Mouse (Mus musculus) sigmoid colon, adult 10 weeks (tissue): ENCODE results near the gene Sct. TPM values are rescaled to one million over a fixed set of nuclear protein-coding genes. Genes with fewer than 3 reads are reported as not detected.

ENCODE experiments used
- polyA plus RNA-seq: library from polyadenylated mRNA; stranded (reverse); fragments of 350-450 nt; fragmentation: Illumina TruSeq; extraction: RNeasy Lipid Tissue Mini Kit (QIAGEN cat#74804); gene quantifications from one replicate; pipeline ENCODE4 v1.2.3, GENCODE M21; 2014; ENCODE audit warnings: low read depth, low replicate concordance

Gene Sct
- not detected for polyA plus RNA-seq

DNA sequence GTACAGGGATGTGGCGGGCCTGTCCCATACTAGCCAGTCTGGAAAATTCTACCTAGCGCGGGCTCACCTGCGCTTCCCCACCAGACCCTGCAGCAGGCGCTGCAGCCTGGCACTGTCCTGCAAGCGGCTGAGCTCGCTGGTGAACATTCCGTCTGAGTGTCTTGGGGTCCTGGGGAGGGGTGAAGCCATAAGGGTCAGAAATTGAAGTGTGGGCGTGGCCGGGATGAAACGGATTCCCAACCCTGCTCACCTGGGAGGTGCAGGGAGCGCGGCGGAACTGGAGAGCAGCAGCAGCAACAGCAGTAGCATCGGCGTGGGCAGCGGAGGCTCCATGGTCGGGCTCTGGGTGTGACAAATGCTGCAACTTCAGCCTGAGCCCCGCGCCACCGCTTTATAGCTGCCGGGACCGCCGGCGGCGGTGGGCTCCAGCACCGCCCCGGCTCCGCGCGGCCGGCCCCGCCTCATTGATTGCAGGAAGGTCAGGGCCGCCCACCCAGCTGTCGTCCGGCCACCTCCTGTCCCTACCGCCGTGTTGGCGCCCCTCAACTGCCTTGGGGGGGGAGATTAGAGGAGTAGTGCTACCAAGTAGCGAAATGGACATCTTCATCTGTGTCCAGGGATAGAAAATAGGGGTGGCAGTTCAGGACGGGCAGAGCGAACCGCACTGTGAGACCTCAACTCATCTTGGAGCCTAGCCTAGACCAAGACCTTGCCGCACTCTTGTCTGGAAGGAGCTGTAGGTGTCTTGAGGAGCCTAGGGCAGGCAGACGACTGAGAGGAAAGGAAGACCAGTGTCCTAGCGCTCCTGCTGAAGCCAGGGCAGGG lies at the start of gene Sct:
TSS of gene Sct (minus strand) at position 368 of the 825 bp plus-strand sequence.

DNA sequence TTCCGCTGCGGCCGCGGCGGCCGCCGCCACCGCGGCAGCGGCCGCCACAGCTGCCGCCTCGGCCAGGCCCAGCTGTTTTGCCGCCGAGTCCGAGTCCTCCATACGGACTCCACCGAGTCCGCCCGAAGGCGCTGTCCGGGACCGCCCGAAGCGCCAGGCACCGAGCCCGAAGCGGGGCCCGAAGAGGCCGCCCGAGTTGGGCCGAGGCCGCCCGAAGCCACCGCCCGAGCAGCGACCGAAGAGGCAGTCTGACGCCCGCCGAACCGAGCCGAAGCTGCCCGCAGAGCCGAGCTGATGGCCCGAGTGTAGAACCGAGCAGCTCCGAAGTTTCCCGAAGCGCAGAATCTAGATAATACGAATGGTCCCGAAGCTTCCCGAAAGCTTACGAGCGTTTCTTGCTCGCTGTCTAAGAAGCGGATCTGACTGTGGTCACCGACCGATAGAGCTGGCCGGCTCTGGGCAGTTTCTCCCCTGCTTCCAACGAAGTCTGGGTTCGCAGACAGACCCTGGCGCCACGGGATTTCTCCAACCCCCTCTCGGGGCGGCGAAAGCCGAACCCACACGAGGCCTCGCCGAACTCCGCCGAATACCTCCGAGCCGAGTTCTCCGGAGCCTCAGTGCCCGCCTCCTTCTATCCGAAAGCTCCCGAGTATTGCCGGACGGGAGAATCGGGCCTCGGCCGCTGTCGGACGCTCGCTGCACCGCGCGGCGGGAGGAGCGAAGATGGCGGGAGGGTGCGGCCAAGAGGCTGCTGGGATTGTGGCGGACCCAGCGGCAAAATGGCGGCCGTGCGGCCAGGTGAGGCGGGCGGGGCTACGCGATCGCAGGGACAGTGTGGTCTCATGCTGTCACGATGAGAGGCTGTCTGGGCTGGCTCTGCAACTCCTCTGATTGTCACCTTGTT lies 48.8 kb upstream of the Sct start, which contains the start of the genes Deaf1 and Tmem80:
TSS of gene Deaf1 (minus strand) at position 222 of the 904 bp plus-strand sequence.
TSS of gene Tmem80 (plus strand) at position 271 of the 904 bp plus-strand sequence.

DNA sequence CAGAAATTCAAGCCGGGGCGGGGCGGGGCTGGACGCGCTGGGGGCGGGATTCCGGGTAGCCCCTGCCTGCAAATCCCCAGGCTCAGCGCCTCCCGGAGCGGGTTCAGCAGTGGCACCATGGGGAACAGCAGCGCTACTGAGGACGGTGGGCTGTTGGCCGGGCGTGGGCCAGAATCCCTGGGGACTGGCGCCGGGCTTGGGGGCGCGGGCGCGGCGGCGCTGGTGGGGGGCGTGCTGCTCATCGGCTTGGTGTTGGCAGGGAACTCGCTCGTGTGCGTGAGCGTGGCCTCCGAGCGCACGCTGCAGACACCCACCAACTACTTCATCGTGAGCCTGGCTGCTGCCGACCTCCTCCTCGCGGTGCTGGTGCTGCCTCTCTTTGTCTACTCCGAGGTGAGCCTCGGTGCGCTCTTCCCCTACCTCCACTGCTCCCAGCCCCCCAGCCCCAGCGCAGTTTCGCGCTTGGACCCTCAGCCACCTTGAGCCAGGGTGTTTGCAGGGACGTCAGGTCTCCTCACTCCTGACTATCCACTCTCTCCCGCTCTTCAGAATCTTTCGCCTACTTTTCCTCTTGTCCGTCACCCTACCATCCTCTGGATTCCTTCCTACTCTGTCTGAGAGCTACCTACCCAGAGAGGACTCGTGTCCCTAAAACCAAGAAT lies 13.1 kb upstream of the Sct start, which contains the start of gene Drd4:
TSS of gene Drd4 (plus strand) at position 86 of the 662 bp plus-strand sequence.

DNA sequence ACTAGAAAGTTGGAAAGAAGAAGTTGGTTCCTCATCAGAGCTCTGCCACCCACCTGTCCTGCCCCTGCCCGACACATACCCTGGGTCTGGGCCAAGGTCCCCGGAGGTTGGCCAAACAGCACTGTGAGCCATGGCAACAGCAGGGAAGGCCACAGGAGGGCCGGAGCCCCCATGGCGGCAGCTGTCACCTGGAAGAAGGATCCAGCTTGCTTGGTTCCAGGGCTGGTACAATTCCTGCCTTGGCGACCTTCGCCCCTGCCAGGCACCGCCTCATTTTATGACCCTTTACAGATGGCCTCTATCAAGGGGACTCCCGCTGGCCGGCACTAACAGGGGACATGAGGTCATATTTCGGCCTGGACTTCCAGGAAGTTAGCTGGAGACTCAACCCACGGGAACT lies 2.4 kb downstream of the Sct start, which contains the start of gene Cdhr5:
TSS of gene Cdhr5 (minus strand) at position 241 of the 400 bp plus-strand sequence.

DNA sequence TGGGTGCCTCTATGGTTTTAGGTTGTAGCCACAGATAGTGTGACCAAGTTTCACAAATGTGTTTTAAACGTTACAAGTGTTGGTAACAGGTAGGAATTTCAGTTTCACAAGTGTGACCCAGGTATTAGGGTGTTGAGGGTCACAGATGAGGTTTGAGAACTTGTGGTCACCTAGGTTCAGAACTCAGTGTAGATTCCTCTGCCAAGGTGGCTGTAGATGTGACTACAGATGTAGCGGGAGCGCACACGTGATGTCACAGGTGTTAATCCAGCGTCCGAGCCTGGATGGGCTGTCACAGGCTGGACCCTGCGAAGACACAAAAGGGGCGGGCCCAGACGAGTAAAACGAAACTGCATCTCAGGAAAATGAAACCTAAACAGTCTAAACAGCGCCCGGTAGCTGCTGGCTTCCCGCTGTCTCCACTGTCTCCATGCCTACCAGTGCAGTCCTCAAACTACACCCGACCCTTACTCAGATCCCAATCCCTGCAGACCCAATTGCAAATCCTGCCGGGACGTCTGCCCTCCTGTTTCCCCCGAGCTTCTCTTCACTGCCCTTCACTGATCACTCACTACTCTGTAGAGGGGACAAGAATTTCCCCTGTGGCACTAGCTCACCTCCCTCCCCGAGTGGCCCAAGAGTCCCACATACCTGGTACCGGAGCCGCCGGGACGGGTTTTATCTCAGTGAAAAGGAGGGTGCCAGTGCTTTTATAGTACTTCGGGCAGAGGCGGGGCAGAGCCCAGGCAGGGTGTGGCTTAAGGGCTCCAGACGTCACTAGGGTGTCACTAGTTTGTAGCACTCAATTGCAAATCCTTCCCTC lies 13.0 kb downstream of the Sct start, which contains the start of gene Irf7:
TSS of gene Irf7 (minus strand) at position 743 of the 823 bp plus-strand sequence.

Other genes with a start within 250 kb of the Sct start
- gene B4galnt4, start 218.0 kb downstream of the Sct start, polyA plus RNA-seq = 0.19 TPM
- gene Pkp3, start 200.9 kb downstream of the Sct start, polyA plus RNA-seq = 0.69 TPM
- gene Sigirr, start 178.6 kb downstream of the Sct start, polyA plus RNA-seq = 2.9 TPM
- gene Ano9, start 161.3 kb downstream of the Sct start, polyA plus RNA-seq = 59.9 TPM
- 17.4 TPM for gene Ptdss2, start 156.8 kb downstream of the Sct start, polyA plus RNA-seq
- gene Rnh1, start 106.3 kb downstream of the Sct start, polyA plus RNA-seq = 2.4 TPM
- gene Hras, start 85.1 kb downstream of the Sct start, polyA plus RNA-seq = 5.6 TPM
- 1.1 TPM for gene Lrrc56, start 85.0 kb downstream of the Sct start, polyA plus RNA-seq
- gene Lmntd2, start 65.1 kb downstream of the Sct start, polyA plus RNA-seq = 0.66 TPM
- 12.7 TPM for gene Rassf7, start 63.3 kb downstream of the Sct start, polyA plus RNA-seq
- 19.9 TPM for gene Phrf1, start 50.3 kb downstream of the Sct start, polyA plus RNA-seq
- gene Irf7, start 12.7 kb downstream of the Sct start, polyA plus RNA-seq = 74.8 TPM
- 135 TPM for gene Cdhr5, start 2.3 kb downstream of the Sct start, polyA plus RNA-seq
- not detected for gene Drd4, start 12.9 kb upstream of the Sct start, polyA plus RNA-seq
- gene Deaf1, start 48.6 kb upstream of the Sct start, polyA plus RNA-seq = 1.6 TPM
- gene Tmem80, start 48.6 kb upstream of the Sct start, polyA plus RNA-seq = 17.6 TPM
- 14.2 TPM for gene Eps8l2, start 59.7 kb upstream of the Sct start, polyA plus RNA-seq
- 19.4 TPM for gene Taldo1, start 113.1 kb upstream of the Sct start, polyA plus RNA-seq
- gene Gatd1, start 135.0 kb upstream of the Sct start, polyA plus RNA-seq = 10.9 TPM
- 1.3 TPM for gene Cend1, start 150.4 kb upstream of the Sct start, polyA plus RNA-seq
- gene Slc25a22, start 158.8 kb upstream of the Sct start, polyA plus RNA-seq = 1.7 TPM
- gene Pidd1, start 164.9 kb upstream of the Sct start, polyA plus RNA-seq = 0.28 TPM
- 29.5 TPM for gene Rplp2, start 168.2 kb upstream of the Sct start, polyA plus RNA-seq
- 3.7 TPM for gene Pnpla2, start 176.1 kb upstream of the Sct start, polyA plus RNA-seq
- 1.9 TPM for gene Cracr2b, start 182.0 kb upstream of the Sct start, polyA plus RNA-seq
- 35.4 TPM for gene Cd151, start 188.3 kb upstream of the Sct start, polyA plus RNA-seq
- gene Polr2l, start 196.0 kb upstream of the Sct start, polyA plus RNA-seq = 0.79 TPM
- 0.79 TPM for gene Tspan4, start 196.1 kb upstream of the Sct start, polyA plus RNA-seq